Mouse (Mus musculus): Measurements from ENCODE around the gene Gm28171. TPM values are rescaled to one million over a fixed set of nuclear protein-coding genes. Genes with fewer than 3 reads are reported as not detected.
"Not testable (repeated sequence)": the region's sequence is repeated elsewhere in the genome, so short reads cannot be mapped to it uniquely, and the experiment has no call there.

Gene Gm28171
- not detected in 2 replicates for polyA plus RNA-seq (2015; fragmentation: Nextera tagmentation; extraction: Ambion mirVana)

- not testable (repeated sequence) for H3K4me2 ChIP-seq (replicated peaks); H3K36me3 ChIP-seq; H3K27me3 ChIP-seq; ATAC-seq (ENCODE audit: insufficient number of reproducible peaks, low FRiP score, low TSS enrichment, low read depth); H3K9ac ChIP-seq; H3K27ac ChIP-seq (replicated peaks); H3K9me3 ChIP-seq (replicated peaks); H3K4me1 ChIP-seq; H3K4me3 ChIP-seq (replicated peaks)
- no CpG with 5 or more reads among the region's 1 CpGs for WGBS
Observed at GRCm38 (mm10) chrY:5793095-5793494, at the start of gene Gm28171. Gene Gm28171, plus strand, starts transcription at chrY:5793395.

Other genes with a start within 250 kb of the Gm28171 start
- not detected in 2 replicates for gene Gm21854, start 136.4 kb upstream of the Gm28171 start, polyA plus RNA-seq (2015; fragmentation: Nextera tagmentation; extraction: Ambion mirVana)
- not detected in 2 replicates for gene Gm20914, start 67.4 kb upstream of the Gm28171 start, polyA plus RNA-seq (2015; fragmentation: Nextera tagmentation; extraction: Ambion mirVana)
- gene Gm21778, start 149.1 kb downstream of the Gm28171 start, polyA plus RNA-seq (2015; fragmentation: Nextera tagmentation; extraction: Ambion mirVana) = not detected in 2 replicates

All from embryonic facial prominence, embryonic 15.5 days (tissue).